Comparison of ENCODE assay signal across 23 mouse cellular contexts in the genomic region with DNA sequence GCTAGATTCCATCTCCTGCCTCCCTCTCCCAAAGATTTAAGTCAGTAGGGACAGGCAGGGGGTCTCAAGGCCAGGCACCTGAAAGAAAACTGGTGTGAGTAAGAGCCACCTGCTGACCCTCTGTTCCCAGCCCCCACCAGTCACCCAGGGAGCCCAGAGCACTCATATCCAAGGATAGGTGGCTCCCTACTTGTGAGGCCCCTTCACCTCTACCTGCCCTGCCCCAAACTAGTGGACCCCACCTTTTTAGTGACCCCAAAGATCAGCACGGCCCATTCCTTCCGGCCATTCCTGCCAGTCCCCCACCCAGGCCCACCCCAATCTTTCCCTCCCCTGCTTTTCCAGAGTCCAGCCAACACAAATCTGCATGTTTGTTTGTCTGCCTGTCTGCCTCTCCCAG. TPM values are rescaled to one million over a fixed set of nuclear protein-coding genes. Genes with fewer than 3 reads are reported as not detected.
A peak's percentile ranks its signal among the peaks of the same experiment; 100 is the strongest.
DNase-seq lines count a peak whose midpoint lies in the region; ATAC-seq and TF ChIP-seq lines count a peak whose summit lies in the region.
"Had no signal": no experiment of that assay in that cellular context is flagged by ENCODE, and none has a peak within 500 bp of the region (broad histone marks: within the 10 kb centered on the region; RNA-seq: fewer than 3 reads in every experiment).

No protein-coding gene starts in this region.

- WGBS in heart, embryonic 15.5 days, result 86% methylated on average over 2 of the region's 2 CpGs
- 79% methylated on average over 2 of the region's 2 CpGs for WGBS in hindbrain, embryonic 10.5 days
- 87% methylated on average over 2 of the region's 2 CpGs for WGBS in hindbrain, postnatal 0 days

- intact Hi-C loops in heart, postnatal 25 days (cut with DNase I), result no loop called here

- H3K27me3 ChIP-seq in heart, embryonic 15.5 days, result no peaks in the 10 kb centered on the region; the same call in 1 of the 2 replicates
- H3K27me3 ChIP-seq in hindbrain, embryonic 10.5 days (ENCODE audit: insufficient read depth, poor library complexity, severe bottlenecking), result no peaks in the 10 kb centered on the region
- no peaks in the 10 kb centered on the region for H3K27me3 ChIP-seq in hindbrain, postnatal 0 days (ENCODE audit: insufficient read depth, low read length)

- H3K36me3 ChIP-seq in heart, embryonic 15.5 days, result no peaks in the 10 kb centered on the region
- no peaks in the 10 kb centered on the region for H3K36me3 ChIP-seq in hindbrain, embryonic 10.5 days
- no peaks in the 10 kb centered on the region for H3K36me3 ChIP-seq in hindbrain, postnatal 0 days (ENCODE audit: insufficient read depth, low read length)
- H3K36me3 ChIP-seq: forebrain, embryonic 10.5 days; G1E had no signal

- peaks cover 15% of the 10 kb centered on the region for H3K4me1 ChIP-seq in heart, embryonic 15.5 days (replicated peaks)
- peaks cover 26% of the 10 kb centered on the region for H3K4me1 ChIP-seq in hindbrain, embryonic 10.5 days (replicated peaks)
- H3K4me1 ChIP-seq in hindbrain, postnatal 0 days (ENCODE audit: insufficient read depth, low read length), result no peaks in the 10 kb centered on the region

- no peak overlapping the region for H3K4me3 ChIP-seq in heart, embryonic 15.5 days
- H3K4me3 ChIP-seq in hindbrain, embryonic 10.5 days, result no peak overlapping the region
- no peak overlapping the region for H3K4me3 ChIP-seq in hindbrain, postnatal 0 days (ENCODE audit: low read length)
- H3K4me3 ChIP-seq: forebrain, embryonic 10.5 days; forebrain, embryonic 13.5 days had no signal

- no peaks in the 10 kb centered on the region for H3K9me3 ChIP-seq in heart, embryonic 15.5 days (replicated peaks)
- no peaks in the 10 kb centered on the region for H3K9me3 ChIP-seq in hindbrain, embryonic 10.5 days
- H3K9me3 ChIP-seq in hindbrain, postnatal 0 days (ENCODE audit: low read length), result no peaks in the 10 kb centered on the region
- H3K9me3 ChIP-seq: forebrain, embryonic 10.5 days; forebrain, embryonic 13.5 days; G1E had no signal

- 0 out of 2 replicates have a peak overlapping the region, but pooled peaks have one; percentile 10 for H3K27ac ChIP-seq in heart, embryonic 15.5 days
- peak overlapping the region; percentile 51; the same call in 1 of the 2 replicates for H3K27ac ChIP-seq in hindbrain, embryonic 10.5 days
- no peak overlapping the region for H3K27ac ChIP-seq in hindbrain, postnatal 0 days
- H3K27ac ChIP-seq: forebrain, embryonic 13.5 days; hindbrain, embryonic 14.5 days had no signal

- peak; percentile 91 for DNase-seq in heart, adult 11 months
- DNase-seq in heart, postnatal 4 days, result no peak
- DNase-seq in heart, postnatal 25 days (ENCODE audit: low spot score), result no peak
- DNase-seq in hindbrain, embryonic 10.5 days (ENCODE audit: low spot score), result no peak
- no peak for DNase-seq in hindbrain, postnatal 0 days (ENCODE audit: low spot score)
- DNase-seq: adrenal gland, postnatal 10 days; adrenal gland, postnatal 36 days; B cell, adult 2 months; cerebellum, adult 18-20 months; cerebellum, adult 9-10 months; cerebellum, postnatal 14 days; gastrocnemius, postnatal 25 days; heart, postnatal 10 days; kidney, adult 2 months had no signal

- no peak for ATAC-seq in heart, embryonic 15.5 days (replicated peaks; ENCODE audit: insufficient number of reproducible peaks, insufficient read depth, low FRiP score, low read depth)
- no peak for ATAC-seq in hindbrain, postnatal 0 days
- ATAC-seq: forebrain, embryonic 13.5 days; forebrain, embryonic 16.5 days; intestine, postnatal 0 days; Patski had no signal

- H3K4me2 ChIP-seq in heart, embryonic 15.5 days, result no peak overlapping the region
- no peak overlapping the region for H3K4me2 ChIP-seq in hindbrain, postnatal 0 days (ENCODE audit: low read depth, low read length)
- H3K4me2 ChIP-seq: forebrain, embryonic 13.5 days; hindbrain, embryonic 14.5 days had no signal

- TF ChIP-seq CTCF in hindbrain, postnatal 0 days (IDR thresholded peaks at IDR 0.05; ENCODE audit: low read depth), result no peak

- H3K9ac ChIP-seq in heart, embryonic 15.5 days, result no peak overlapping the region
- no peak overlapping the region for H3K9ac ChIP-seq in hindbrain, postnatal 0 days (replicated peaks; ENCODE audit: low read length)
- H3K9ac ChIP-seq: forebrain, embryonic 13.5 days; hindbrain, embryonic 14.5 days had no signal

RNA-seq across cellular contexts. Expression of gene Nos3, which starts 1.1 kb away (rescaled TPM):
- total RNA-seq in heart, postnatal 4 days (2021), result 10 to 100 TPM; 39.5 to 40.6 TPM
- 27.9 and 30.6 TPM in 2 replicates for polyA plus RNA-seq in heart, embryonic 15.5 days (2015; fragmentation: Nextera tagmentation; extraction: Ambion mirVana)
- total RNA-seq in heart, postnatal 25 days (2021), result 10 to 100 TPM; 24.1 to 28.1 TPM
- 8.3 and 9.7 TPM in 2 replicates for polyA plus RNA-seq in hindbrain, embryonic 10.5 days (2016; fragmentation: Nextera tagmentation; extraction: Ambion mirVana)
- total RNA-seq in hindbrain, postnatal 0 days (2014; rRNA removed), result 8.7 and 13.3 TPM in 2 replicates
- 7.2 and 7.4 TPM in 2 replicates for polyA plus RNA-seq in hindbrain, postnatal 0 days (2015; fragmentation: Nextera tagmentation; extraction: Ambion mirVana)

RNA-seq across cellular contexts. Expression of gene Kcnh2, which starts 12.1 kb away (rescaled TPM):
- 100 to 1,000 TPM; 108 to 118 TPM for total RNA-seq in heart, postnatal 4 days (2021)
- 21.0 and 27.2 TPM in 2 replicates for polyA plus RNA-seq in heart, embryonic 15.5 days (2015; fragmentation: Nextera tagmentation; extraction: Ambion mirVana)
- 10 to 100 TPM; 62.4 to 67.2 TPM for total RNA-seq in heart, postnatal 25 days (2021)
- polyA plus RNA-seq in hindbrain, embryonic 10.5 days (2016; fragmentation: Nextera tagmentation; extraction: Ambion mirVana), result 32.4 and 33.9 TPM in 2 replicates
- 55.9 and 70.5 TPM in 2 replicates for total RNA-seq in hindbrain, postnatal 0 days (2014; rRNA removed)
- polyA plus RNA-seq in hindbrain, postnatal 0 days (2015; fragmentation: Nextera tagmentation; extraction: Ambion mirVana), result 10.8 and 11.5 TPM in 2 replicates

RNA-seq across cellular contexts. Expression of gene Atg9b, which starts 28.5 kb away (rescaled TPM):
- total RNA-seq in heart, postnatal 4 days (2021), result under 1 TPM; 0.45 to 0.83 TPM
- polyA plus RNA-seq in heart, embryonic 15.5 days (2015; fragmentation: Nextera tagmentation; extraction: Ambion mirVana), result 0.81 and 1.6 TPM in 2 replicates
- 1 to 10 TPM in 1 of 2 experiments, under 1 TPM in 1; 0.42 to 1.2 TPM for total RNA-seq in heart, postnatal 25 days (2021)
- 0.21 and 0.75 TPM in 2 replicates for polyA plus RNA-seq in hindbrain, embryonic 10.5 days (2016; fragmentation: Nextera tagmentation; extraction: Ambion mirVana)
- total RNA-seq in hindbrain, postnatal 0 days (2014; rRNA removed), result 8.8 and 9.8 TPM in 2 replicates
- polyA plus RNA-seq in hindbrain, postnatal 0 days (2015; fragmentation: Nextera tagmentation; extraction: Ambion mirVana), result 5.1 and 6.1 TPM in 2 replicates

RNA-seq across cellular contexts. Expression of gene Abcb8, which starts 30.0 kb away (rescaled TPM):
- total RNA-seq in heart, postnatal 4 days (2021), result 10 to 100 TPM; 86.3 to 87.0 TPM
- 54.4 and 70.1 TPM in 2 replicates for polyA plus RNA-seq in heart, embryonic 15.5 days (2015; fragmentation: Nextera tagmentation; extraction: Ambion mirVana)
- total RNA-seq in heart, postnatal 25 days (2021), result 10 to 100 TPM; 82.8 to 83.7 TPM
- polyA plus RNA-seq in hindbrain, embryonic 10.5 days (2016; fragmentation: Nextera tagmentation; extraction: Ambion mirVana), result 54.5 and 55.3 TPM in 2 replicates
- 63.2 and 90.6 TPM in 2 replicates for total RNA-seq in hindbrain, postnatal 0 days (2014; rRNA removed)
- polyA plus RNA-seq in hindbrain, postnatal 0 days (2015; fragmentation: Nextera tagmentation; extraction: Ambion mirVana), result 41.9 and 43.5 TPM in 2 replicates

RNA-seq across cellular contexts. Expression of gene Asic3, which starts 49.7 kb away (rescaled TPM):
- under 1 TPM in 1 of 2 experiments, not detected in 1; 0.19 TPM for total RNA-seq in heart, postnatal 4 days (2021)
- not detected in 2 replicates for polyA plus RNA-seq in heart, embryonic 15.5 days (2015; fragmentation: Nextera tagmentation; extraction: Ambion mirVana)
- total RNA-seq in heart, postnatal 25 days (2021), result under 1 TPM in 1 of 2 experiments, not detected in 1; 0.17 TPM
- polyA plus RNA-seq in hindbrain, embryonic 10.5 days (2016; fragmentation: Nextera tagmentation; extraction: Ambion mirVana), result 0.20 and 0.54 TPM in 2 replicates
- 0.37 and 1.9 TPM in 2 replicates for total RNA-seq in hindbrain, postnatal 0 days (2014; rRNA removed)
- 0.58 and 1.3 TPM in 2 replicates for polyA plus RNA-seq in hindbrain, postnatal 0 days (2015; fragmentation: Nextera tagmentation; extraction: Ambion mirVana)
- polyA plus RNA-seq: forebrain, embryonic 10.5 days; forebrain, embryonic 13.5 days; G1E; intestine, embryonic 14.5 days had no signal
